Mouse (Mus musculus): ENCODE data around the gene Grb2. TPM values are rescaled to one million over a fixed set of nuclear protein-coding genes. Genes with fewer than 3 reads are reported as not detected.
A peak's percentile ranks its signal among the peaks of the same experiment; 100 is the strongest.

The Grb2 gene
- polyA plus RNA-seq, 1 experiment from 2014 or later: 193 TPM

- Histone ChIP-seq H3K9me3 (ENCODE audit: control insufficient read depth, low read length) (no peaks in the 10 kb centered on the region), H3K27ac (ENCODE audit: low read depth, low read length) (peak within 1 kb of the TSS; percentile 94), H3K4me3 (ENCODE audit: low read length) (peak within 1 kb of the TSS; percentile 87), H3K36me3 (ENCODE audit: control insufficient read depth, insufficient read depth, low read length) (peaks cover 18% of the 10 kb centered on the region), H3K4me2 (ENCODE audit: low read length) (peak within 1 kb of the TSS; percentile 97), H3K4me1 (ENCODE audit: control insufficient read depth, insufficient read depth, low read depth, low read length) (peaks cover 28% of the 10 kb centered on the region), H3K27me3 (replicated peaks; ENCODE audit: control insufficient read depth, insufficient read depth, low read length) (no peaks in the 10 kb centered on the region), H3K9ac (ENCODE audit: low read depth, low read length) (peak within 1 kb of the TSS; percentile 81)
- ATAC-seq: peak; percentile 97
- WGBS: 0% methylated on average over 54 of the region's 93 CpGs
These were observed 104.7 kb downstream of the Grb2 start, which contains the start of the genes Mrps7 and Gga3 for GRCm38 (mm10) chr11:115603476-115604303. TSS of gene Mrps7 (plus strand) at chr11:115603925. TSS of gene Gga3 (minus strand) at chr11:115604051.

- Histone ChIP-seq H3K9ac (ENCODE audit: low read depth, low read length) (peak overlapping the region; percentile 81), H3K4me3 (ENCODE audit: low read length) (peak overlapping the region; percentile 87), H3K4me2 (ENCODE audit: low read length) (peak overlapping the region; percentile 82), H3K27me3 (replicated peaks; ENCODE audit: control insufficient read depth, insufficient read depth, low read length) (no peaks in the 10 kb centered on the region), H3K9me3 (ENCODE audit: control insufficient read depth, low read length) (no peaks in the 10 kb centered on the region), H3K27ac (ENCODE audit: low read depth, low read length) (peak overlapping the region; percentile 94), H3K4me1 (ENCODE audit: control insufficient read depth, insufficient read depth, low read depth, low read length) (peaks cover 28% of the 10 kb centered on the region), H3K36me3 (ENCODE audit: control insufficient read depth, insufficient read depth, low read length) (peaks cover 17% of the 10 kb centered on the region)
- ATAC-seq: no peak
- 7% methylated on average over 15 of the region's 15 CpGs for WGBS
These were observed 105.3 kb downstream of the Grb2 start for GRCm38 (mm10) chr11:115603128-115603475.

- no peak overlapping the region for H3K9ac ChIP-seq (ENCODE audit: low read depth, low read length)
- H3K4me1 ChIP-seq (ENCODE audit: control insufficient read depth, insufficient read depth, low read depth, low read length): peaks cover 28% of the 10 kb centered on the region
- 95% methylated on average over 4 of the region's 4 CpGs for WGBS
- H3K4me3 ChIP-seq (ENCODE audit: low read length): no peak overlapping the region
- no peak for ATAC-seq
- no peak overlapping the region for H3K4me2 ChIP-seq (ENCODE audit: low read length)
- no peaks in the 10 kb centered on the region for H3K27me3 ChIP-seq (replicated peaks; ENCODE audit: control insufficient read depth, insufficient read depth, low read length)
- no peaks in the 10 kb centered on the region for H3K9me3 ChIP-seq (ENCODE audit: control insufficient read depth, low read length)
- no peaks in the 10 kb centered on the region; the same call in 1 of the 2 replicates for H3K36me3 ChIP-seq (ENCODE audit: control insufficient read depth, insufficient read depth, low read length)
- no peak overlapping the region for H3K27ac ChIP-seq (ENCODE audit: low read depth, low read length)
These were observed 107.2 kb downstream of the Grb2 start for GRCm38 (mm10) chr11:115601174-115601573.

- Histone ChIP-seq H3K9me3 (ENCODE audit: control insufficient read depth, low read length) (no peaks in the 10 kb centered on the region), H3K27me3 (replicated peaks; ENCODE audit: control insufficient read depth, insufficient read depth, low read length) (no peaks in the 10 kb centered on the region), H3K27ac (ENCODE audit: low read depth, low read length) (no peak overlapping the region), H3K9ac (ENCODE audit: low read depth, low read length) (no peak overlapping the region), H3K4me3 (ENCODE audit: low read length) (no peak overlapping the region), H3K4me1 (ENCODE audit: control insufficient read depth, insufficient read depth, low read depth, low read length) (peaks cover 28% of the 10 kb centered on the region), H3K4me2 (ENCODE audit: low read length) (no peak overlapping the region), H3K36me3 (ENCODE audit: control insufficient read depth, insufficient read depth, low read length) (no peaks in the 10 kb centered on the region; the same call in none of the 2 replicates)
- ATAC-seq: no peak
- WGBS: 96% methylated on average over 15 of the region's 15 CpGs
These were observed 107.7 kb downstream of the Grb2 start for GRCm38 (mm10) chr11:115600743-115601142.

- no peak overlapping the region for H3K27ac ChIP-seq (ENCODE audit: low read depth, low read length)
- no peak overlapping the region for H3K4me3 ChIP-seq (ENCODE audit: low read length)
- H3K4me2 ChIP-seq (ENCODE audit: low read length): no peak overlapping the region
- peaks cover 20% of the 10 kb centered on the region for H3K4me1 ChIP-seq (ENCODE audit: control insufficient read depth, insufficient read depth, low read depth, low read length)
- H3K27me3 ChIP-seq (replicated peaks; ENCODE audit: control insufficient read depth, insufficient read depth, low read length): no peaks in the 10 kb centered on the region
- WGBS: 93% methylated on average over 7 of the region's 7 CpGs
- H3K36me3 ChIP-seq (ENCODE audit: control insufficient read depth, insufficient read depth, low read length): peaks cover 2% of the 10 kb centered on the region
- no peaks in the 10 kb centered on the region for H3K9me3 ChIP-seq (ENCODE audit: control insufficient read depth, low read length)
- H3K9ac ChIP-seq (ENCODE audit: low read depth, low read length): no peak overlapping the region
- ATAC-seq: no peak
These were observed 108.7 kb downstream of the Grb2 start for GRCm38 (mm10) chr11:115599722-115600121.

- Histone ChIP-seq H3K36me3 (ENCODE audit: control insufficient read depth, insufficient read depth, low read length) (peaks cover 12% of the 10 kb centered on the region), H3K27me3 (replicated peaks; ENCODE audit: control insufficient read depth, insufficient read depth, low read length) (no peaks in the 10 kb centered on the region)
- WGBS: 94% methylated on average over 4 of the region's 4 CpGs
These were observed 110.1 kb downstream of the Grb2 start for GRCm38 (mm10) chr11:115598309-115598708.

GRCm38 (mm10) chr11:115595209-115595608, 113.2 kb downstream of the Grb2 start:
- H3K4me3 ChIP-seq (ENCODE audit: low read length): no peak overlapping the region
- H3K27me3 ChIP-seq (replicated peaks; ENCODE audit: control insufficient read depth, insufficient read depth, low read length): no peaks in the 10 kb centered on the region
- no peaks in the 10 kb centered on the region for H3K9me3 ChIP-seq (ENCODE audit: control insufficient read depth, low read length)
- no peaks in the 10 kb centered on the region for H3K4me1 ChIP-seq (ENCODE audit: control insufficient read depth, insufficient read depth, low read depth, low read length)
- H3K36me3 ChIP-seq (ENCODE audit: control insufficient read depth, insufficient read depth, low read length): peaks cover 36% of the 10 kb centered on the region
- WGBS: 97% methylated on average over 3 of the region's 3 CpGs
- H3K9ac ChIP-seq (ENCODE audit: low read depth, low read length): no peak overlapping the region
- ATAC-seq: no peak
- no peak overlapping the region for H3K4me2 ChIP-seq (ENCODE audit: low read length)
- no peak overlapping the region for H3K27ac ChIP-seq (ENCODE audit: low read depth, low read length)

More at GRCm38 (mm10) chr11:115598309-115598708, 110.1 kb downstream of the Grb2 start:
- H3K27ac ChIP-seq (ENCODE audit: low read depth, low read length): no peak overlapping the region
- no peaks in the 10 kb centered on the region for H3K9me3 ChIP-seq (ENCODE audit: control insufficient read depth, low read length)
- ATAC-seq: no peak
- no peak overlapping the region for H3K4me2 ChIP-seq (ENCODE audit: low read length)
- peaks cover 17% of the 10 kb centered on the region for H3K4me1 ChIP-seq (ENCODE audit: control insufficient read depth, insufficient read depth, low read depth, low read length)
- H3K9ac ChIP-seq (ENCODE audit: low read depth, low read length): no peak overlapping the region
- no peak overlapping the region for H3K4me3 ChIP-seq (ENCODE audit: low read length)

Other genes with a start within 250 kb of the Grb2 start
- 0.34 and 0.46 TPM in 2 replicates for gene Slc16a5, start 246.1 kb downstream of the Grb2 start, polyA plus RNA-seq (2015; fragmentation: Nextera tagmentation; extraction: Ambion mirVana)
- 16.8 and 19.4 TPM in 2 replicates for gene Armc7, start 232.9 kb downstream of the Grb2 start, polyA plus RNA-seq (2015; fragmentation: Nextera tagmentation; extraction: Ambion mirVana)
- gene Nt5c, start 216.7 kb downstream of the Grb2 start, polyA plus RNA-seq (2015; fragmentation: Nextera tagmentation; extraction: Ambion mirVana): 95.8 and 104 TPM in 2 replicates
- gene Jpt1, start 194.2 kb downstream of the Grb2 start, polyA plus RNA-seq (2015; fragmentation: Nextera tagmentation; extraction: Ambion mirVana): 1,336 TPM in 2 replicates
- gene Sumo2, start 172.3 kb downstream of the Grb2 start, polyA plus RNA-seq (2015; fragmentation: Nextera tagmentation; extraction: Ambion mirVana): 847 and 892 TPM in 2 replicates
- 97.5 and 107 TPM in 2 replicates for gene Nup85, start 144.2 kb downstream of the Grb2 start, polyA plus RNA-seq (2015; fragmentation: Nextera tagmentation; extraction: Ambion mirVana)
- gene Mrps7, start 104.7 kb downstream of the Grb2 start, polyA plus RNA-seq (2015; fragmentation: Nextera tagmentation; extraction: Ambion mirVana): 79.9 and 82.2 TPM in 2 replicates
- 35.1 and 43.7 TPM in 2 replicates for gene Gga3, start 104.5 kb downstream of the Grb2 start, polyA plus RNA-seq (2015; fragmentation: Nextera tagmentation; extraction: Ambion mirVana)
- gene Mif4gd, start 95.6 kb downstream of the Grb2 start, polyA plus RNA-seq (2015; fragmentation: Nextera tagmentation; extraction: Ambion mirVana): 16.1 and 16.2 TPM in 2 replicates
- gene Slc25a19, start 80.3 kb downstream of the Grb2 start, polyA plus RNA-seq (2015; fragmentation: Nextera tagmentation; extraction: Ambion mirVana): 42.7 and 49.9 TPM in 2 replicates
- gene Tmem94, start 56.8 kb upstream of the Grb2 start, polyA plus RNA-seq (2015; fragmentation: Nextera tagmentation; extraction: Ambion mirVana): 22.0 and 29.0 TPM in 2 replicates
- gene Caskin2, start 105.0 kb upstream of the Grb2 start, polyA plus RNA-seq (2015; fragmentation: Nextera tagmentation; extraction: Ambion mirVana): 9.0 and 12.6 TPM in 2 replicates
- 18.7 and 23.3 TPM in 2 replicates for gene Tsen54, start 106.1 kb upstream of the Grb2 start, polyA plus RNA-seq (2015; fragmentation: Nextera tagmentation; extraction: Ambion mirVana)
- 1.3 and 2.1 TPM in 2 replicates for gene Llgl2, start 115.5 kb upstream of the Grb2 start, polyA plus RNA-seq (2015; fragmentation: Nextera tagmentation; extraction: Ambion mirVana)
- 0.16 and 0.31 TPM in 2 replicates for gene Myo15b, start 149.8 kb upstream of the Grb2 start, polyA plus RNA-seq (2015; fragmentation: Nextera tagmentation; extraction: Ambion mirVana)
- gene Smim5, start 191.4 kb upstream of the Grb2 start, polyA plus RNA-seq (2015; fragmentation: Nextera tagmentation; extraction: Ambion mirVana): 2.5 and 3.9 TPM in 2 replicates
- gene Smim6, start 203.4 kb upstream of the Grb2 start, polyA plus RNA-seq (2015; fragmentation: Nextera tagmentation; extraction: Ambion mirVana): 0.49 and 0.58 TPM in 2 replicates
- 38.4 and 45.3 TPM in 2 replicates for gene Sap30bp, start 224.7 kb upstream of the Grb2 start, polyA plus RNA-seq (2015; fragmentation: Nextera tagmentation; extraction: Ambion mirVana)
- gene Recql5, start 224.9 kb upstream of the Grb2 start, polyA plus RNA-seq (2015; fragmentation: Nextera tagmentation; extraction: Ambion mirVana): 20.2 and 21.3 TPM in 2 replicates